Mouse (Mus musculus): ENCODE results near the gene Grid1. TPM values are rescaled to one million over a fixed set of nuclear protein-coding genes. Genes with fewer than 3 reads are reported as not detected.

Grid1 gene
- polyA plus RNA-seq (2015; fragmentation: Nextera tagmentation; extraction: Ambion mirVana), result 0.26 and 0.31 TPM in 2 replicates

GRCm38 (mm10) chr14:34819919-34820652 is at the start of gene Grid1:
Gene Grid1 (plus strand): TSS chr14:34820108.

MicroRNAs within 50 kb of the gene (microRNA counts, 519-probe panel; counts per million panel counts)
- 296 counts per million, percentile 58 among the panel's probes with 10 or more counts for microRNA mmu-miR-346

Small RNA genes within 50 kb of the gene (microRNA-seq; reads per million reads assigned to microRNA genes)
- 6.6 to 8.1 reads per million in 2 experiments for gene Mir346

Other genes with a start within 250 kb of the Grid1 start
- 933 and 1,078 TPM in 2 replicates for gene Ldb3, start 231.4 kb upstream of the Grid1 start, polyA plus RNA-seq (2015; fragmentation: Nextera tagmentation; extraction: Ambion mirVana)
- 3.6 and 3.9 TPM in 2 replicates for gene Opn4, start 220.0 kb upstream of the Grid1 start, polyA plus RNA-seq (2015; fragmentation: Nextera tagmentation; extraction: Ambion mirVana)
- gene Wapl, start 146.2 kb upstream of the Grid1 start, polyA plus RNA-seq (2015; fragmentation: Nextera tagmentation; extraction: Ambion mirVana), result 12.0 and 13.2 TPM in 2 replicates

Data from skeletal muscle tissue, postnatal 0 days (tissue).